Mouse (Mus musculus) MEL (cell line): ENCODE data around the gene Ocln. TPM values are rescaled to one million over a fixed set of nuclear protein-coding genes. Genes with fewer than 3 reads are reported as not detected.

Experiments
- DNase-seq: peaks from one replicate; pipeline ENCODE4 v3.0.0; 2011; ENCODE audit warnings: low read depth, low spot score
- H3K27ac ChIP-seq: 2 replicates; pipeline ENCODE4 v1.5.1; 2012; ENCODE audit warnings: low read depth, mild to moderate bottlenecking, control low read depth, low read length, moderate library complexity; ENCODE audit not compliant: control insufficient read depth
- H3K27me3 ChIP-seq, 2 experiments: fragments of 150-350 bp in 1 of 2; sonication (generic) in 1 of 2; 2 replicates each; pipeline ENCODE4 v1.6.1; 2012; ENCODE audit warnings: low read length in 2 of 2, mild to moderate bottlenecking in 2 of 2, improper control_type of control experiment in 1 of 2, moderate library complexity in 1 of 2; ENCODE audit not compliant: insufficient read depth in 2 of 2, control insufficient read depth in 1 of 2
- H3K36me3 ChIP-seq, 2 experiments: 2 replicates each; pipeline ENCODE4 v1.6.1; 2012 to 2014; ENCODE audit warnings: low read length in 2 of 2, improper control_type of control experiment in 1 of 2, inconsistent platforms in 1 of 2, mild to moderate bottlenecking in 1 of 2; ENCODE audit not compliant: insufficient read depth in 2 of 2, control insufficient read depth in 1 of 2
- H3K4me1 ChIP-seq, 2 experiments: fragments of 150-350 bp in 1 of 2; sonication (generic) in 1 of 2; 2 replicates each; pipeline ENCODE4 v1.6.1; 2012; ENCODE audit warnings: low read length in 2 of 2, improper control_type of control experiment in 1 of 2, mild to moderate bottlenecking in 1 of 2; ENCODE audit not compliant: insufficient read depth in 2 of 2, control insufficient read depth in 1 of 2
- H3K4me3 ChIP-seq, 2 experiments: fragments of 150-350 bp in 1 of 2; sonication (generic) in 1 of 2; 2 replicates each; pipeline ENCODE4 v1.5.1; 2012; ENCODE audit warnings: low read depth in 2 of 2, low read length in 2 of 2, mild to moderate bottlenecking in 2 of 2, moderate library complexity in 2 of 2, control low read depth in 1 of 2, improper control_type of control experiment in 1 of 2; ENCODE audit not compliant: control insufficient read depth in 1 of 2, insufficient read depth in 1 of 2
- H3K79me2 ChIP-seq: 2 replicates; pipeline ENCODE4 v1.6.1; 2012; ENCODE audit warnings: mild to moderate bottlenecking, low read length, moderate library complexity; ENCODE audit not compliant: control insufficient read depth, poor library complexity, insufficient read depth
- H3K9ac ChIP-seq: 2 replicates; pipeline ENCODE4 v1.6.1; 2012; ENCODE audit warnings: low read depth, mild to moderate bottlenecking, control low read depth, low read length, moderate library complexity; ENCODE audit not compliant: control insufficient read depth, poor library complexity, severe bottlenecking
- H3K9me3 ChIP-seq: fragments of 150-350 bp; sonication (generic); replicated peaks from 2 replicates; pipeline ENCODE4 v1.6.1; 2012; ENCODE audit warnings: mild to moderate bottlenecking, low read length, improper control_type of control experiment, moderate library complexity; ENCODE audit not compliant: insufficient read depth
- CHD1 ChIP-seq: IDR thresholded peaks from 2 replicates; pipeline ENCODE4 v1.6.1; 2012; ENCODE audit warnings: low read depth, mild to moderate bottlenecking, inconsistent platforms, low read length, improper control_type of control experiment
- CHD2 ChIP-seq: IDR thresholded peaks from 2 replicates; pipeline ENCODE4 v1.6.1; 2011; ENCODE audit warnings: low read length, improper control_type of control experiment
- E2F4 ChIP-seq: IDR thresholded peaks from 2 replicates; pipeline ENCODE4 v1.6.1; 2011; ENCODE audit warnings: low read depth, low read length, improper control_type of control experiment, borderline replicate concordance
- ELF1 ChIP-seq: IDR thresholded peaks from 2 replicates; pipeline ENCODE4 v1.6.1; 2014; ENCODE audit warnings: low read depth, mild to moderate bottlenecking, inconsistent platforms, low read length, improper control_type of control experiment, moderate library complexity
- EP300 ChIP-seq, 2 experiments: IDR thresholded peaks; 2 replicates each; pipeline ENCODE4 v1.6.1; 2011; ENCODE audit warnings: improper control_type of control experiment in 2 of 2, low read length in 2 of 2, low read depth in 1 of 2, mild to moderate bottlenecking in 1 of 2
- ETS1 ChIP-seq: IDR thresholded peaks from 2 replicates; pipeline ENCODE4 v1.6.1; 2012; ENCODE audit warnings: low read depth, mild to moderate bottlenecking, inconsistent platforms, low read length, improper control_type of control experiment, moderate library complexity
- GATA1 ChIP-seq: IDR thresholded peaks from 2 replicates; pipeline ENCODE4 v1.6.1; 2011; ENCODE audit warnings: low read depth, low read length, improper control_type of control experiment
- HCFC1 ChIP-seq: IDR thresholded peaks from 2 replicates; pipeline ENCODE4 v1.6.1; 2012; ENCODE audit warnings: low read depth, mild to moderate bottlenecking, inconsistent platforms, low read length, improper control_type of control experiment, moderate library complexity
- JUND ChIP-seq: IDR thresholded peaks from 2 replicates; pipeline ENCODE4 v1.6.1; 2011; ENCODE audit warnings: low read depth, mild to moderate bottlenecking, improper control_type of control experiment, low read length
- KAT2A ChIP-seq: conservative IDR thresholded peaks from 2 replicates; pipeline ENCODE4 v1.6.1; 2012; ENCODE audit warnings: low read depth, low read length, improper control_type of control experiment, inconsistent platforms
- MAFK ChIP-seq: IDR thresholded peaks from 2 replicates; pipeline ENCODE4 v1.6.1; 2011; ENCODE audit warnings: low read depth, mild to moderate bottlenecking, low read length, improper control_type of control experiment, borderline replicate concordance
- MAX ChIP-seq: IDR thresholded peaks from 2 replicates; pipeline ENCODE4 v1.6.1; 2011; ENCODE audit warnings: low read length, improper control_type of control experiment
- MAZ ChIP-seq: IDR thresholded peaks from 2 replicates; pipeline ENCODE4 v1.6.1; 2012; ENCODE audit warnings: low read depth, mild to moderate bottlenecking, inconsistent platforms, low read length, improper control_type of control experiment
- MYB ChIP-seq: IDR thresholded peaks from 2 replicates; pipeline ENCODE4 v1.6.1; 2011; ENCODE audit warnings: mild to moderate bottlenecking, low read depth, low read length, improper control_type of control experiment
- NELFE ChIP-seq: IDR thresholded peaks from 2 replicates; pipeline ENCODE4 v1.6.1; 2011; ENCODE audit warnings: low read depth, low read length, improper control_type of control experiment
- NRF1 ChIP-seq: IDR thresholded peaks from 2 replicates; pipeline ENCODE4 v1.6.1; 2014; ENCODE audit warnings: low read depth, mild to moderate bottlenecking, inconsistent platforms, low read length, improper control_type of control experiment, moderate library complexity; ENCODE audit not compliant: poor library complexity, insufficient read depth, severe bottlenecking
- TAL1 ChIP-seq: IDR thresholded peaks from 2 replicates; pipeline ENCODE4 v1.6.1; 2012; ENCODE audit warnings: mild to moderate bottlenecking, inconsistent platforms, low read length, moderate library complexity, mixed read lengths
- TBP ChIP-seq: IDR thresholded peaks from 2 replicates; pipeline ENCODE4 v1.8.0; 2011; ENCODE audit warnings: low read depth, low read length, improper control_type of control experiment
- UBTF ChIP-seq: IDR thresholded peaks from 2 replicates; pipeline ENCODE4 v1.6.1; 2012; ENCODE audit warnings: low read depth, mild to moderate bottlenecking, inconsistent platforms, low read length, improper control_type of control experiment, moderate library complexity, borderline replicate concordance; ENCODE audit not compliant: insufficient read depth
- ZC3H11A ChIP-seq: IDR thresholded peaks from 2 replicates; pipeline ENCODE4 v1.6.1; 2012; ENCODE audit warnings: low read depth, mild to moderate bottlenecking, inconsistent platforms, low read length, improper control_type of control experiment
- ZNF384 ChIP-seq: IDR thresholded peaks from 2 replicates; pipeline ENCODE4 v1.6.1; 2012; ENCODE audit warnings: low read depth, mild to moderate bottlenecking, inconsistent platforms, low read length, improper control_type of control experiment
- polyA plus RNA-seq, 2 experiments: library from polyadenylated mRNA; stranded (reverse) in 1 of 2; unstranded in 1 of 2; fragments of >175 nt in 1 of 2; fragments of >200 nt in 1 of 2; gene quantifications; 2 replicates each; pipeline versions ENCODE4 v1.2.1 to v1.2.4; 2012; ENCODE audit warnings: low replicate concordance in 2 of 2, low read depth in 1 of 2; ENCODE audit not compliant: insufficient read length in 2 of 2, insufficient read depth in 1 of 2, missing spikeins in 1 of 2
- total RNA-seq: library from RNA; depleted of rRNA; stranded (reverse); fragments of 300-350 nt; gene quantifications from 2 replicates; pipeline ENCODE4 v1.2.3, GENCODE M21; 2012

Ocln gene
- total and polyA plus RNA-seq, 3 experiments: 0.31 to 0.58 TPM; not detected in 1

GRCm38 (mm10) chr13:100545510-100545909, 7.0 kb downstream of the Ocln start:
- Histone ChIP-seq H3K4me1 (no peaks in the 10 kb centered on the region), H3K9me3 (no peaks in the 10 kb centered on the region), H3K9ac (no peak overlapping the region), H3K36me3 (no peaks in the 10 kb centered on the region), H3K27ac (no peak overlapping the region), H3K27me3 (peaks cover 0 to 1% of the 10 kb centered on the region in 2 experiments; a peak in 1 of 4 replicates), H3K4me3 (no peak overlapping the region), H3K79me2 (no peaks in the 10 kb centered on the region)
- no peak for TF ChIP-seq E2F4
- TF ChIP-seq ETS1: no peak
- no peak for TF ChIP-seq TBP
- TF ChIP-seq NRF1: no peak
- no peak for TF ChIP-seq JUND
- TF ChIP-seq MYB: no peak
- no peak for TF ChIP-seq TAL1
- TF ChIP-seq HCFC1: no peak
- no peak for TF ChIP-seq CHD1
- no peak for DNase-seq

- TF ChIP-seq CHD1 (no peak), ZNF384 (no peak), NELFE (no peak), ETS1 (no peak), CHD2 (no peak), MAFK (no peak), ELF1 (no peak), ZC3H11A (no peak), E2F4 (no peak), EP300 (IDR thresholded peaks at IDR 0.05; ENCODE audit: low read depth in 1 of 2, low read length in 2 of 2) (no peak), KAT2A (no peak), TAL1 (no peak), MAZ (no peak), GATA1 (no peak), MAX (no peak), UBTF (no peak)
- H3K9ac ChIP-seq: no peak overlapping the region
- peaks cover 0 to 4% of the 10 kb centered on the region in 2 experiments; a peak in 2 of 4 replicates for H3K27me3 ChIP-seq
- no peaks in the 10 kb centered on the region for H3K9me3 ChIP-seq
- H3K79me2 ChIP-seq: no peaks in the 10 kb centered on the region
- H3K27ac ChIP-seq: no peak overlapping the region
- no peaks in the 10 kb centered on the region for H3K36me3 ChIP-seq
- H3K4me3 ChIP-seq: no peak overlapping the region
- no peaks in the 10 kb centered on the region for H3K4me1 ChIP-seq
- no peak for DNase-seq
These were observed 8.3 kb downstream of the Ocln start for GRCm38 (mm10) chr13:100544220-100544662.
